Mouse (Mus musculus) thymus, postnatal 14 days (tissue): ENCODE results near the gene Gm11549.
A peak's percentile ranks its signal among the peaks of the same experiment; 100 is the strongest.

Experiments used
- DNase-seq: peaks from one replicate; pipeline ENCODE4 v3.0.0; 2021

Gene Gm11549

GRCm38 (mm10) chr3:36476261-36477155 is 45.1 kb downstream of the Gm11549 start:
- DNase-seq = peak; percentile 73

GRCm38 (mm10) chr3:36475532-36476087 is 46.0 kb downstream of the Gm11549 start, which contains the start of the genes Anxa5 and 1810062G17Rik:
Anxa5 (minus strand) TSS chr3:36475894.
1810062G17Rik (plus strand) TSS chr3:36475937.
- peak; percentile 94 for DNase-seq

GRCm38 (mm10) chr3:36474938-36475483 is 46.6 kb downstream of the Gm11549 start:
- peak; percentile 45 for DNase-seq

- DNase-seq = no peak
Observed at GRCm38 (mm10) chr3:36474421-36474820, 47.2 kb downstream of the Gm11549 start.

- no peak for DNase-seq
Observed at GRCm38 (mm10) chr3:36473222-36473621, 48.4 kb downstream of the Gm11549 start.

- DNase-seq = no peak
Observed at GRCm38 (mm10) chr3:36471856-36472255, 49.8 kb downstream of the Gm11549 start.

- DNase-seq = no peak
Observed at GRCm38 (mm10) chr3:36468871-36469270, 52.7 kb downstream of the Gm11549 start.

- DNase-seq = no peak
Observed at GRCm38 (mm10) chr3:36467632-36468031, 54.0 kb downstream of the Gm11549 start.

GRCm38 (mm10) chr3:36465538-36465937 is 56.1 kb downstream of the Gm11549 start:
- DNase-seq = no peak
